Mouse (Mus musculus): ENCODE results near the gene Satb1.

The Satb1 gene

DNA sequence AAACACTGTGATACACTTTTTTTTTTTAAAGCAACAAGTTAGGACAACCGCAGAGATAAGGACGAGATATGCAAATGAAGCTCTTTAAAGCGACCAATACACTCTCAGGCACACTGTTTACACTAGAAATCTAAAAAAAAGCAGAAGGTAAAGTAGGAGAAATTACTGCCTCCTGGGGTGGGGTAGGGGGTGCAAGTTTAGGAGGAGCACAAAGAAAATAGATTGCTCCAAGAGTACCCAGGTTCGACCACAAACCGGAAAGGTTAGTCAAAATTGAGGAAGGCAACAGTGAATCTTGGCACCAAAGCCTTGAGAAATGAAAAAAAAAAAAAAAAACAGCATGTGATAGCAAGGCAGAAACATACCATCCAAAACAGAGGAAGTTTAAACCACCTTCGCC lies 18.8 kb downstream of the Satb1 start:
- no peak for DNase-seq (ENCODE audit: low spot score)

DNA sequence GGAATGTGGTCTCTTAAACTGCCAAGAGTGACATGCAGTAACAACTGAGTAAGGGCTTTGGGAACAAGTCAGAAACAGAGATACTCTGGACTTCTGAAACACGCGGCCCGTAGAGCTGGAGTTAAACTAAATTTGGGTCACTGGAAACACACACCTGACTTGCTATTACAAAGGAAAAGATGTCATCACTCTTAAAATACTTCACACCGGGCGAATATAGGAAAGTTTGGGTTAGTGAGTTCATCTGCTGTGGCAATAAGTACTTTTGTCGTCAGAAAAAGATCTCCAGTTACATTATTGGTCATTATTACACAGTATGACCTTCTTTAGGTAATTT lies 19.3 kb downstream of the Satb1 start:
- DNase-seq (ENCODE audit: low spot score): no peak

DNA sequence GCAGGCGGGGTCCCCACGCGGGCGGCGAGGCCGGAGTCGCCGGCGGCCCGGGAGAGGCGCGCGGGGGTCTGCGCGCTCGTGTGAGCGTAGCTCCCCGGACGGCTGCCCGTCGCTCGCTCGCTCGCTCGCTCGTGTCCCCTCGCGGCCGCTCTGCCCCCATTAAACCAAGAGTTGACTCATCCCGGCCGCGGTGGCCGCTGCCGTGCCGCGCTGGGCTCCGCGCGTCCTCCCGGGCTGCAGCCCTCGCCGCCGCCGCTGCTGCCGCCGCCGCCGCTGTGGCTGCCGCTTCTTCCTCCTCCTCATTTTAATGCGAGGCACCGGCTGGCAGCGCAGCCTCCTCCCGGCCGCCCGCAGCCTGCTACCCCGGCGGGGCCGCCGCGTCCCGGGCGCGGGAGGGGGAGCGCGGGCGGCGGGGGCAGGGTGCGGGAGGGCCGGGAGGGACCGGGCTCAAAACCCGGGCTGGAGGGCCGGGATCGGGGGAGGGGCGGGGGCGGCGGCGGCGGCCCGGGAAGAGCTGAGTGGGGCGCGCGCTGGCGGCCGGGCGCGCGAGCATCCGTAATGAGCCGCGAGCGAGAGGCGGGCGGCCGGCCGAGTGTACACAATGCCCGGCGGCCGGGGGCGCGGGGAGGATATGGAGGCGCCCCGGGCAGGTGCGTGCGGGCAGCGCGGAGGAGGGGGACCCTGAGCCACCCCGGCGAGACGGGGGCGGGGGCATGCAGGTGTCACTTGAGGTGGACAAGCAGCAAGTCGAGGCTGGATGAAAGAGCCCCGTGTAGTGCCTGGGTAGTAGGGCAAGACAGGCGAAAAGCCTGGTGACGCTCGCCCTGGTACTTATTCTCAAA lies 19.9 kb downstream of the Satb1 start:
- DNase-seq (ENCODE audit: low spot score): peak; percentile 24

DNA sequence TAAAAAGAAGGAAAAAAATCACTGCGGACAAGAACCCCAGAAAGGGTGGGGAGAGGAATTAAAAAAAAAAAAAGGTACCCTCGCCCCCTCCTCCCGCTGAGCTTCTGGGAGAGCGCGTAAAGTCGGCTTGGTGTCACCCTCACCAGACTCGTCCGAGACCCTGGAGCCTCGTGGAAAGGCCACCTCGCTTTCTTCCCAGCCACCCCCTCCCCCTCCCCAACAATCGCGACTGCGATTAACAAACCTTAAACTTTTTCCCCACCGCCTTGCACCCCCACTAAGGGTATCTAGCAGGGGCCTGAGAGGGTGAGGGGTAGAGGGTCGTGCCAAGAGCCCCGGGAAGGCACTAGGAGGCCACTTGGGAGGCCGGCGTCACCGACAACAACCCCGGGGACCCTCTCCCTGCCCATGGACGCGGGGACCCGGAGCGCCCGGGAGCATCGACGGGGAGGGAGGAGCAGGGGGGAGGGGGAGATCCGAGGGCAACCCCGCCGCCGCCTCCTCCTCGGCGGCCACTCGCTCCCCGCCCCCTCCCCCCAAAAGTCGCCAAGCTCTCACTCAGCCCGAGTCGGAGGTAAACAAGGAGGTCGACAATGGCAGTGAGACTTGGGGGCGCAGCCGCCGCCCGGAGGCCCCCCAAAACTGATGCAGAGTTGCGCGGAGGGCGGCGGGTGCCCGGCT lies 20.7 kb downstream of the Satb1 start:
- peak; percentile 24 for DNase-seq (ENCODE audit: low spot score)

DNA sequence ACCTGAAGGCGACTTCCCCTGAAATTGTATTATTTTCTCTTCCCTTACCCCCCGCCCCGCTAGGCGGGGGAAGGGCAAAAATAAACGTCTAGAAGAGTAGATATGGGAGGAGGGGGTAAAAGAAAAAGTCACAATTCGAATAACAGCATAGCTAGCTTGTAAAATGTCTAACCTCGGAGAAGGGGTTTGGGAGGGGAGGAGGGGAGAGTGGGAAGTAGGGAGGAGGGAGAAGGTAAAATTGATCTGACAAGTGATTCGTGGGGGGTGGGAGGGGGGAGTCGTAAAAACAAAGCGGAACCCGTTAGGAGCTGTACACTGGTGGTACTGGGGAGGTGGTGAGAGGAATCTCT lies 21.2 kb downstream of the Satb1 start:
- no peak for DNase-seq (ENCODE audit: low spot score)

DNA sequence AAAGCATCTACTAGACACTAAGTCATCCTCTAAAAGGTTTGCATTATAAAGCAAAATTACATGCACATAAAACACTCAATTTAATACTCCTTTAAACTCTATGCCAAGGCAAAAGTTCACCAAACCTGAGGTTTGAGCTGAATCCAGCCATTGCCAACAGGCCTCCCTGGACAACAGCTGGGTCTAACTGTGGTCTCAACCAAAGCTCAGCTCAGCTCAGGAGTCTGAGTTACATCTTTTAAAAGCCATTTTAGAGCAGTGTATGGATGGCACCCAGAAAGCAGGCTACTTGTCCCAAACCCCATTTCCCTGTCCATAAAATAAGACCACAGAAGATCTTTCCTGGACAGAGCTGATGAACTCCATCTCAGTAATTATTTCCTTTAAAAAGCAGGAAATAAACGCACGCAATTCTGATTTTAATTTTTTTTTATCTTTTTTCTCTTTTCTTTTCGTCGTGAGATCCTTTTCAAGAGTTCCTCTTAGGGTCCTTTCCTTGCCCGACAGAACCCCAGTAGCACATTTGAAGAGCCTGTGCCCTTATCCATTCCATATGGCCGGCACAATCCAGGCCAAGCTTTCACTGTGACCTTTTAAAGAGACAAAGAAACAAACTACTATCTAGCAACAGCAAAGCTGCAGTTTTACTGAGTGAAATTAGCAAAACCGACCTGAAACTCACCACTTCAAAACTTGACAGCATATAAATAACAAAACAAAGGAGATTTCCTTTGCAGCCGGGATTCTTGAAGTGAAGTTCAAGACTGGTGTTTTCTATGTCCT lies 21.8 kb downstream of the Satb1 start:
- no peak for DNase-seq (ENCODE audit: low spot score)

DNA sequence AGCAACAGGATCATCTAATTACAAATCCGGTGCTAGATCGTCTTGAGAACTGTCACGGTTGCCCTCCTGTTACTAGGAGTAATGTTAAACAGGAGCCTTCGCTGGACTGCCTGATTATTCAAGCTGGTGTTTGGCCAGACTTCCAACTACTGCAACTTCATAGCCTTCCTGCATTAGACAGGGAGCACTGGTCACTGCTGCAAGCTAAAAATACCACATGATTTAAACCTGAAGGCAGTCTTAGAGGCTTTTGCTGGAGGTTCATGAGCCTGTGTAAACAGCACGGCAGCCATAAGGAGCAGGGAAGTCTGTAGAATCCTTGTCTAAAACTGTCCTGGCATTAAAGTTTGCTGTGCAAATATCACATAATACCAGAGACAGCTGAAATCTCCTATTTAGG lies 25.7 kb downstream of the Satb1 start:
- no peak for DNase-seq (ENCODE audit: low spot score)

DNA sequence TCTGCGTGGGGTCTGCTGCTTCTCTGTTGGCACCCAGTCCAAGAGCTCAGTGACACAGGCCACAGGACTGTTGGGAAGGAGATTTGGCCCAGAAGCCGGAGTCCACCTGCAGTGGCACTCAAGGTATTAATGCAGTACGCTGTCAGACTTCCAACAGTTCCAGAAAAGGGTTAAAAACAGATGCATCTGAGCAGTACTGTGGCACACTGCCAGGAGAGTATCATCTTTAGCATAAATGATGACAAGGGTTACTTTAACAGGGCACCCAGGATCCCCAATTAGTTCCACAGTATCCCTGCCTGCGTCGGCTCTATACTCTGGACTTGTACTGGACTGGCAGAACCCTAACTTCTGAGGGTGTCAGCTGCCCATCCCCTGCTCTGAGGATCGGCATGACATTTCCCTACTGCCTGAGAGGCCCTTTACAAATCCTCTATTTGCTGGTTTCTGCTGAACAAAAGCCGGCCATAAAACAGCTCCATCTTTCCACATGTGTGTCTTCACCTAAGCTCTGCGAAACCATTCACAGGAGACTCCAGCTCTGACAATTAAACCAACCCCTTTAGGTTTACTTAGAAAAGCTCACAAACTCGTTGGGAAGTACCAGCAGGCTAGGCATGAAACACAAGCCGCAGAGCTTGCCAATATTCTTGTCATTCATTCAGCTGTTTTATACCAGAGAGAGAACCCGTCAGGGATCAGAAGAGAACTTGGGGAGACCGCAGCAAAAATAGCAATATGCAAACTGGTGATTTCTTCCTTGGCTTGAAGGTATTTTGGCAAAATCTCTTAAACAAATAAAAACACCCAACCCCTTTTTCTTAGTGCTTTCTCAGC lies 26.7 kb downstream of the Satb1 start:
- DNase-seq (ENCODE audit: low spot score): no peak

DNA sequence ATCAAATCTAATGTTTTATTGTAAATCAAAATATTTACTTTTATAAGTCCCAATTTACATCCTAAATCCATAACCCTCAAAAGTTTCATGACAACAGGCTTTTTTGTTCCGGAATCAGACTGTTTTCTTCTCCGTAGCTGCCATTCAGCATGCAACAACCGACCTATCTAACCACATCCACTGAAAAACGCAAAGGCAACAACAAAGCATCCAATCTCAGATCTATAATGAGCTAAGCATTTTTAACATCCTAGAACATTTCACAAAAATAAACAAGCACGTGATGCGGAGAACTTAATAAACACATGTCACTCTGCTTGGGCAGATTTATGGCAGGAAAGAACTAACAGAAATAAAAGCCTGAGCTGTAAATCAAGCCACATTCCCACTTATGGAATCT lies 32.9 kb downstream of the Satb1 start:
- DNase-seq (ENCODE audit: low spot score): no peak

DNA sequence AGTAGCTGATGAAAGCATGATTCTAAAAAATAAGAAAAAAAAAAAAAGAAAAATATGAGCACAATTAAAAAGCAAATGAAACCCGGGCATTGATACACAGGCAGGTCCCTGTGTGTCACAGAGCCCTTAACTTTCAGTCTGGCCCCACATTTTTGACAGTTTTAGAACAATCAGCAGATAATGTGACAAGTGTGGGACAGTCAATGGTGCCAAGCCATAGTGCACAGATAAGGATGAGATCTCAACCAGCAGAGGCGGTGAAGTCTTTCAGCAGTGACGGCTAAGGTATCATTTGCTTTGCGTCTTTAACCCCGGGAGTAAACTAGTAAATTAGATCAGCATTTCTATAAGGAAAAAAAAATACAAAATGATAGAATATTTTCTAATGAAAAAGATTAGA lies 36.6 kb downstream of the Satb1 start:
- no peak for DNase-seq (ENCODE audit: low spot score)

DNA sequence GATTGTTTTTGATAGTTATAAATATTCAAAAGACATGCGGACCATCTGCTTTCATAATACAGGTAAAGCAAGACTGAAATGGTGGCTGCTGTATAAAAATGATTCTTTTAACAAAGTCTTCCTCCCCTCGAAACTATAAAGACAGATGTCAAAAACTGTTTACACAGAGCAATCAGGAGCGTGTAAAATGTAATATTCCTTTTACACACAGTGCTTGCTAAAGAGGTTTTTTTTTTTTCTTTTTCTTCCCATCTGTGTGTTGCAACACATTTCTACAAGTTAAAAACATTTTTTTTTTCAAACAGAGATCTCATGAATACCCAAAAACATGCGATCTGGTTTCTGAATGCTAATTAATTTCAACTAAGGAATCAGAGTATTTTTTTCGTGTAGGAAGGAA lies 41.9 kb downstream of the Satb1 start:
- DNase-seq (ENCODE audit: low spot score): no peak

DNA sequence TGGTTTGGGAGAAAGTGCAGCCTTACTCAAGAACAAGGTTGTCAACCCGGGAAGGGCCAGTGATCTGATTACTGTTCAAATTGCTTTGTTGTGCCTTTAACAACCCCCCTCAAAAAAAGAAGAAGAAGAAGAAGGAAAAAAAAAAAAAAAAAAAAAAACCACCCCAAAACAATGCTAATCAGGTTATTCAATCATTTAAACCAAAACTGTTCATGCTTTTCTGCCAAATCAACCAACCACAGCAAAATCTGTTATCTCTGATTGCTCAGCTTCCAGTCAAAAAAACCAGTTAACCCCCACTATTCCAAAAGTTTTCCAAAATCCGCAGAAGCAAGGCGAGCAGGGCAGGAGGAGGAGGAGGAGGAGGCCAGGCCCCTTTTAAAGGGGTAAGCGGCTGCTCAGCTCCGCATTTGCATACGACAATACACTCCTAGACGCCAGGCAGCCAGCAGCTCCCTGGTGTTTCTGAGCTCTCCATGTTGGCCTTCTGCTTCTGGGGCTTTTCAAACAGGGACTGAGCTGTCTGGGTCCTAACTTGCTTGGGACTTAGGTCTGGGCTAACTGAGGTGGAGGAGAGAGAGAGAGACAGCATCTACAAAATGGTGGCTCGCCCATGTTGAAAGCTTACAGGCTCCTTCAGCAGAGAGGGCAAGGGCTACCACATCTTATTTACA lies 42.6 kb downstream of the Satb1 start:
- no peak for DNase-seq (ENCODE audit: low spot score)

DNA sequence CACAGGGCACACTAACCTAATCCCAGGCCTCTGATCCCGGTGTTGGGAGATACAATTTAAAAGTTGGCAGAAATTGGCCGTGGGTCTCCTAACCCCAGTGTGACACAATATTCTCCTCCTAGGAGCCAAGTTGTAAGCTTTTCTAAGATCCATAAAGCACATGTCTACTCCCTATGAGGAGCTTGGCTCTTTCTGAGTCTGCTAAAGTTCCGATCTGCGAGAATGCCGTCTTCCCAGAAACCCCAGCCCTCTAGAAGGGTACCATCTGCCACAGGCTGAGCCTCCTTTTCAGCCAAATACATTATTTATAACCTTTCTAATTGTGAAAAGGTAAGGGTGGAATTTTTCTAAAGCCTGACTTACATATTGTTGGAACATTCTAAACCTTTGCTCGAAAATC lies 43.3 kb downstream of the Satb1 start:
- DNase-seq (ENCODE audit: low spot score): no peak

DNA sequence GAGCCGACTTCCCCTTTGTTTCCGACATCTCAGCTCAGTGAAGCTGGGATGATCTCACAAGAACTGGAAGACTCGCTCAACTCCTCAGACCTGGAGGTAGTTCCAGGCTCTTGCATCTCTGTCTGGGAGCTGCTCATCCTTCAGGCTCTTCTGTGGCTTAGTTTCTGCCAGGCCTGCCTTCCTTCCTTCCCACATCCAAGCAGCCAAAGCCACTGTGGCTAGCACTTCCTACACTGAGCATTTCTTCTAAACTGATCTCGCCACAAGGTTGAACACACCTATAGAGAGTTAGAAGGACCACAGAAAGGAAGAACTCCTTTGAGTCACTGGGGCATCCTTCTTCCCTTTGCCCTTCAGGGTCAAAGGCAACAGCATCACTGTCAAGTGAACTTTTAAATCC lies 44.0 kb downstream of the Satb1 start:
- DNase-seq (ENCODE audit: low spot score): no peak

DNA sequence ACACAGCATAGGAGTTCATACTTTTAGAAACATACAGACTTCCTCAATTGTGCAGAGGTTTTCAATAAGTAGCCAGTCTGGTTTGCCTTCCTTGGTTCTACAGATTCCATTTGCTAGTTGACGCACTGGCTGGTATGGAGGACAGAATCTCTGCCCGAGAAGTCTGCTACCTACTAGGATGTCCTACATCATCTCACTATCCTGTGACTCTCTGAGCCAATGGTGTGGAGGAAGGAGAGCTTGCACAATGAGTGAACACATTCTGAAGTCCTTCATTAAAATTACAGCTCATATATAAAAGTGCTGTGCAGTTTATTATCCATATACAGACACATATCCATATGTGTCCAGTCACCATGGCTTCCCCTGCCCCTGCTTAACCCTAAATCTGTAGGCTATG lies 45.1 kb downstream of the Satb1 start:
- DNase-seq (ENCODE audit: low spot score): no peak

DNA sequence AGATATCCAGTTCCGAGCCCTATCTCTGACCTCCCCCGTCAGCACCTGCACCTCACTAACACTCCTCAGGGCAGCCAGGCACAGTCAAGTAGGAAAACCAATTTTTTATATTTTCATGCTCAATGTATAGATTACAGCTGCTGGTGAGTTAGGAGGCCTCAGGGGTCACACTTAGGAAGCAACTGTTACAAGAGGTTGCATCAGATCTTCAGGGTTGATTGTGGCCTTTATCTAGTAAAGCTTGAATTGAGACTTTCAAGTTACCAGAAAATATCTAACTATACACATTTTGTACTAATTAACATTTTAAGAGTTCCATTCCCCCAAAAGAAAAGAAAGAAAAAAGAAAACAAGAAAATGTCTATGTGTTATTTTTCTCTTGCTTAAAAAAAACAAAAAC lies 47.0 kb downstream of the Satb1 start:
- DNase-seq (ENCODE audit: low spot score): no peak

DNA sequence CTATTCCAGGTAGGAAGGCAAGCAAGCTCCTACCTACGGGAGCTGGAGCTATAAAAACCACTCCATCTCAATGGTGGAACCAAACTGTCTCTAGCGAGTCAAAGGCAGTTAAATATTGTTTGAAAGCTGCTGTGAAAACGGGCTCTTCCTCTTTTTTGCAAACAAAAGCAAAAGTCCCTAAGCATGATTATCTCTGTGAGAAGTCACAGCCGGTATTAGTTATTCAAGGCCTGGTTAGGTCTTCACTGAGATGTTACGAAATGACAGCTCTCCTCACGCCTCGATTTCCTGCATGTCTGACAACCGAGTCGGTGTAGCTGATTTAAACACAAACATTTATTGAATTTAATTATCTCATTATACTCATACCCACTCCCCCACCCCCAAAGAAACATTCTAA lies 48.2 kb downstream of the Satb1 start:
- no peak for DNase-seq (ENCODE audit: low spot score)

DNA sequence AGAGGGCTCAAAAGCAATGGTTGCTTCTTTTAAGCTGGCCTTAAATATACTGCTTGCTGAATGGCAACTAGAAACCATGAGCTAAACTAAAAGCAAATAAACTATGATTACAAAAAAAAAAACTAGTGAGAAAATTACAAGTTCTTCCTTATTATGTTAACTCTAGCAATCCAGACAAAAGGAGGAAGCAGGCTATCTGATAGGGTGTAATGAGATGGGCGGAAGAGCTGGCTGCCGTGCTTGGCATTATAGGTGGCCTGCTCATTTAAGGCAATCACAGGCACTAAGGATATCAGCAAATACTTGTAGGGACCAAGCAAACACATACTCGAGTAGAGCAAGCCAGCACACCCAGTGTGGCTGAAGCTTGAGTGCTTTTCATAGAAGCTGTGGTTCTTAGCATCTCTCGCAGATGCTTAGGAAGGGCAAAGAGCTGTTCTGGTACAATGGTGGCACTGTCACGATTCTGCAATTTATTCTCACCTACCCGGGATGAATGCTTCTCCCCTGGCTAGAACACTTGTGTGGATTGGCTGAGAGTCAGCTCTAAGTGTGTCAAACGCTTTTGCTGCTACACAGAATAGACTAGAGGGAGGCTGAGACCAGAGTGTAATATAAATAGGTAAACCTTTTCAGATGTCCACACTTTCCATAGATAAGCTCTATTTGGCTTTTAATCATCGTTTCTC lies 49.4 kb downstream of the Satb1 start:
- no peak for DNase-seq (ENCODE audit: low spot score)

DNA sequence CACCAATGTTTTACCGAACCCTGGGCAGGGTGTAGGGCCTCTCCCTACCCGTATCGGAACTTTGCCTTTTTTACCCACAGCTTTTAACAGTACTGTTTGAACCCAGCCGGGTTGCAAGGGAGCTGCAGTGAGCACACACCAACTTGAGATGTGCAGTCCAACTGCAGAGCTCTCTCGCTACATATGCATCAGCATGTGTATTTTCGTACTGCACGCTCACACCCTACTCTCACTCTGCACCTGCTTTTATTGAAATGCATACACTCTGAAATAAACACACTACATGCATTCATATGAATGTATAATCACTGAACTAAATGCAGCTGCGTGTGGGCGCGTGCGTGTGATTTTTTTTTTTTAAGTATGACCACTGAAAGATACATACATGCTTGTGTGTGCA lies 53.1 kb downstream of the Satb1 start:
- DNase-seq (ENCODE audit: low spot score): no peak

DNA sequence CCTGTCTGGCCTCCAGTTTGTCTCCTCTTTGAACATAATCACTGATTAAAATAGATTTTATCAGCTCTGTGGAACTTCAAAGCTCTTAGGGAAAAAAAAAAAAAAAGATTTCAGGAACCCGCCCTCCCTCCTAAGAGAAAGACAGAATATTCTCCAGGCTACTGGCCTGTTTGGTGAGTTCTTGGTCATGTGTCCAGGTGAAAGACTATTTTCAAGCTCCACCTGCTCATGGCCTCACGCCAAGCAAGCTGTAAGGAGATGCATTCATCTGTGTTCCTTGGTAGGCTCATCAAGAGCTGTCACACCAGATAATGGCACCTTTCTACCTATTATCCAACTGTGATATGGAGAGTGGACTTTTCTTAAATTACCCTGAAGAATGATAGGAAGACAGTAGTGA lies 54.1 kb downstream of the Satb1 start:
- DNase-seq (ENCODE audit: low spot score): no peak

DNA sequence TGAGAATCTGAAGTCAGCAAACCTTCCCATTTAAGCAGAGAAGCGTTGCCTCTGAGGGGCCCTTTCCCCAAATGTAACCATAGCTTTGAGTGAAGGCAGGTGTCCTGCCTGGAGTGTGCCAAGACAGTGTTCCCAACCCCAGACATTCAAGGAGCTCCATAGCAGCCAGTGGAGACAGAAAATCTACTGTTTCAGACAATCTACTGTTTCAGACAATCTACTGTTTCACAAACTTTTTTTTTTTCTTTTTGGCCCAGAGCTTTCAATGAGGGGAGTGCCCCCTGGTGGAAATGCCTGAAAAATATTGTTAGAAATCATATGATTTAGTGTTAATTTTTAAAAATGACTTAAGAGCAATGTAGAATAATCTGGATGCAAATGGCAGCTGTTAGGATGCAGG lies 55.3 kb downstream of the Satb1 start:
- no peak for DNase-seq (ENCODE audit: low spot score)
